Comparison of ENCODE assay signal across 8 mouse cellular contexts in the genomic region with DNA sequence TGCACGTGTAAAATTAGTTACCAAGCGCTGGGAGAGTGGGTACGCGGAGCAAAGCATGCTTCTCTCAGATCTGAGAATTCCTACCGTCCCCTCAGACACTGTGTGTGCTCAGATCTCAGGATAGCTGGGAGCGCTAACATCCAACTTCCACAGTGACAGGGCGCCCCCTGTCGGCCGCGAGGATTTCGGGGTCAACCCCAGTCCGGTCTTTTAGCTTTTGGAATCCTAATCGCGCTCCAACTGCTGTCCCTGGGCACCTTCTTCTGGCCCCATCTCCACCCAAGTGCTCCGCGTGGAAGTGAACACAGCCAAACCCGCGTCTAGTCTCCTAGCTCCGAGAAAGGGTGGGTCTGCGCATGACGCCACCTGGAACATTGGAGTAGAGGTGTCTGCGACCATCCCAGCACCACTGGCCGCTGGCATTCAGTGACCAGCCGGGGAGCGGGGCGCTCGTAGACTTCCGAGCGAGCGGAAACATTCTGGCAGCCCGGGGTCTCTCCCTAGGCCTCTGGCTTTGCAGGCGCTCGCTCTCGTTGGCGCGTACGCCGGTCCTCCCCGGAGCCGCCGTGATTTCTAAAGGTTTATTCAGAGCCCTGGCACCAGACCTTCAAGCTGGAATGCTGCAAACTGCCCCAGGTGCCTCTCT. TPM values are rescaled to one million over a fixed set of nuclear protein-coding genes. Genes with fewer than 3 reads are reported as not detected.
A peak's percentile ranks its signal among the peaks of the same experiment; 100 is the strongest.
DNase-seq lines count a peak whose midpoint lies in the region; ATAC-seq and TF ChIP-seq lines count a peak whose summit lies in the region.
"Had no signal": no experiment of that assay in that cellular context is flagged by ENCODE, and none has a peak within 500 bp of the region (broad histone marks: within the 10 kb centered on the region; RNA-seq: fewer than 3 reads in every experiment).

No protein-coding gene starts in this region.

- H3K79me3 ChIP-seq in C2C12 (ENCODE audit: low read depth) = peaks cover 2% of the 10 kb centered on the region

- peaks cover 12% of the 10 kb centered on the region for H3K27me3 ChIP-seq in C2C12 (ENCODE audit: control insufficient read depth, insufficient read depth, insufficient read length)
- peaks cover 97% of the 10 kb centered on the region for H3K27me3 ChIP-seq in embryonic facial prominence, embryonic 12.5 days
- peaks cover 96% of the 10 kb centered on the region for H3K27me3 ChIP-seq in heart, postnatal 0 days (ENCODE audit: control insufficient read depth, insufficient read depth, low read length)
- H3K27me3 ChIP-seq in stomach, embryonic 14.5 days (ENCODE audit: control insufficient read depth, insufficient read depth, low read length) = peaks cover 51% of the 10 kb centered on the region

- H3ac ChIP-seq in C2C12 (ENCODE audit: control insufficient read depth, insufficient read length, low read depth) = peak overlapping the region; percentile 30

- H3K4me1 ChIP-seq in embryonic facial prominence, embryonic 12.5 days = peaks cover 8% of the 10 kb centered on the region; the same call in 1 of the 2 replicates
- no peaks in the 10 kb centered on the region; the same call in 1 of the 2 replicates for H3K4me1 ChIP-seq in heart, postnatal 0 days (ENCODE audit: control insufficient read depth, insufficient read depth)
- peaks cover 7% of the 10 kb centered on the region; the same call in 1 of the 2 replicates for H3K4me1 ChIP-seq in stomach, embryonic 14.5 days (ENCODE audit: control insufficient read depth, insufficient read depth, low read length)

- under 1% methylated on average over 41 of the region's 41 CpGs for WGBS in embryonic facial prominence, embryonic 12.5 days
- under 1% methylated on average over 41 of the region's 41 CpGs for WGBS in heart, postnatal 0 days
- WGBS in stomach, embryonic 14.5 days = 1% methylated on average over 41 of the region's 41 CpGs

- DNase-seq in adrenal gland, adult (ENCODE audit: inconsistent age in 2 of 2, low spot score in 1 of 2) = peak; percentile 70 to 94
- peak; percentile 30 for DNase-seq in heart, postnatal 0 days (ENCODE audit: low spot score)
- peak; percentile 61 to 92 for DNase-seq in kidney, postnatal 36 days

- TF ChIP-seq CTCF in C2C12 (IDR thresholded peaks at IDR 0.05; ENCODE audit: control insufficient read depth, insufficient read depth, insufficient read length) = peak; percentile 75
- peak; percentile 56 for TF ChIP-seq CTCF in heart, postnatal 0 days (IDR thresholded peaks at IDR 0.05; ENCODE audit: low read depth)

- no peak overlapping the region for H3K27ac ChIP-seq in embryonic facial prominence, embryonic 12.5 days
- H3K27ac ChIP-seq in heart, postnatal 0 days (ENCODE audit: low read depth) = no peak overlapping the region
- no peak overlapping the region for H3K27ac ChIP-seq in stomach, embryonic 14.5 days (ENCODE audit: low read length)

- no peak for ATAC-seq in embryonic facial prominence, embryonic 12.5 days (ENCODE audit: insufficient number of reproducible peaks, insufficient read depth, low FRiP score, low TSS enrichment)
- no peak; the same call in 1 of the 2 replicates for ATAC-seq in heart, postnatal 0 days (ENCODE audit: insufficient read depth, low read depth)
- peak; percentile 30; the same call in 1 of the 2 replicates for ATAC-seq in megakaryocyte, adult 5-6 weeks (ENCODE audit: poor library complexity, severe bottlenecking)
- peak; percentile 29; the same call in 1 of the 2 replicates for ATAC-seq in stomach, embryonic 14.5 days (ENCODE audit: insufficient number of reproducible peaks, insufficient read depth, low FRiP score, low read depth)

- H3K9ac ChIP-seq in embryonic facial prominence, embryonic 12.5 days = no peak overlapping the region
- H3K9ac ChIP-seq in heart, postnatal 0 days (replicated peaks; ENCODE audit: low read depth, low read length) = no peak overlapping the region
- no peak overlapping the region for H3K9ac ChIP-seq in stomach, embryonic 14.5 days (replicated peaks; ENCODE audit: low read depth, low read length)

- peaks cover 6% of the 10 kb centered on the region for H3K36me3 ChIP-seq in C2C12 (ENCODE audit: control insufficient read depth, insufficient read depth)
- no peaks in the 10 kb centered on the region for H3K36me3 ChIP-seq in embryonic facial prominence, embryonic 12.5 days
- no peaks in the 10 kb centered on the region for H3K36me3 ChIP-seq in heart, postnatal 0 days (replicated peaks; ENCODE audit: control insufficient read depth, insufficient read depth, low read length)
- no peaks in the 10 kb centered on the region; the same call in 1 of the 2 replicates for H3K36me3 ChIP-seq in stomach, embryonic 14.5 days (ENCODE audit: control insufficient read depth, insufficient read depth, low read length)

- H3K4me2 ChIP-seq in embryonic facial prominence, embryonic 12.5 days (replicated peaks) = peak overlapping the region; percentile 37
- H3K4me2 ChIP-seq in heart, postnatal 0 days (ENCODE audit: low read depth, low read length) = peak overlapping the region; percentile 51
- H3K4me2 ChIP-seq in stomach, embryonic 14.5 days (replicated peaks; ENCODE audit: low read depth, low read length) = peak overlapping the region; percentile 45

- no peaks in the 10 kb centered on the region for H3K9me3 ChIP-seq in embryonic facial prominence, embryonic 12.5 days
- no peaks in the 10 kb centered on the region for H3K9me3 ChIP-seq in heart, postnatal 0 days (replicated peaks; ENCODE audit: control insufficient read depth, low read length)
- no peaks in the 10 kb centered on the region for H3K9me3 ChIP-seq in stomach, embryonic 14.5 days (ENCODE audit: control insufficient read depth, low read depth, low read length)

- no peak overlapping the region for H3K4me3 ChIP-seq in C2C12 (ENCODE audit: insufficient read depth, poor library complexity, severe bottlenecking)
- H3K4me3 ChIP-seq in embryonic facial prominence, embryonic 12.5 days = peak overlapping the region; percentile 23
- H3K4me3 ChIP-seq in heart, postnatal 0 days (ENCODE audit: low read depth, low read length) = peak overlapping the region; percentile 36
- peak overlapping the region; percentile 25 for H3K4me3 ChIP-seq in stomach, embryonic 14.5 days (ENCODE audit: low read depth, low read length)

- peaks cover 9% of the 10 kb centered on the region for H3K79me2 ChIP-seq in C2C12 (ENCODE audit: control insufficient read depth, insufficient read depth)

- no peak for TF ChIP-seq EP300 in heart, postnatal 0 days (IDR thresholded peaks at IDR 0.05; ENCODE audit: low read depth)

TF ChIP-seq in C2C12, 6 proteins besides CTCF, POLR2A, EP300 and RAD21:
- TF ChIP-seq MYOD1 (IDR thresholded peaks at IDR 0.05; ENCODE audit: control insufficient read depth, insufficient read length, low read depth) (no peak), CEBPB (IDR thresholded peaks at IDR 0.05; ENCODE audit: low read depth) (no peak), USF1 (IDR thresholded peaks at IDR 0.05; ENCODE audit: low read depth) (no peak), MAX (IDR thresholded peaks at IDR 0.05) (no peak), FOSL1 (IDR thresholded peaks at IDR 0.05; ENCODE audit: insufficient read depth, low read length, poor library complexity, severe bottlenecking) (no peak), MYOG (IDR thresholded peaks at IDR 0.05; ENCODE audit: control insufficient read depth, extremely low read depth, insufficient read length) (no peak)

RNA-seq across cellular contexts. Expression of a gene that starts 1.8 kb away (rescaled TPM):
- 3.6 TPM for polyA plus RNA-seq in C2C12 (2012; fragmentation: generic; extraction: Trizol)
- 0.99 and 1.0 TPM in 2 replicates for polyA plus RNA-seq in embryonic facial prominence, embryonic 12.5 days (2016; fragmentation: Nextera tagmentation; extraction: Ambion mirVana)
- not detected in 2 replicates for total RNA-seq in heart, postnatal 0 days (2014; rRNA removed; ENCODE audit: low replicate concordance)
- not detected in 2 replicates for polyA plus RNA-seq in heart, postnatal 0 days (2015; fragmentation: Nextera tagmentation; extraction: Ambion mirVana)
- not detected in 2 replicates for total RNA-seq in megakaryocyte, adult 5-6 weeks (2015)
- not detected in 2 replicates for total RNA-seq in megakaryocyte, adult 5-6 weeks (2017)
- polyA plus RNA-seq in stomach, embryonic 14.5 days (2014; fragmentation: Nextera tagmentation; extraction: Ambion mirVana) = 18.2 and 20.4 TPM in 2 replicates
- polyA plus RNA-seq: gonadal fat pad, adult 2 months had no signal

Comparison
In these comparisons a context has a peak if more than half of its experiments do, and no peak if none do; other contexts are left out.
1. DNase-seq: peak in every context shown above with its lines; median percentile 82 in adrenal gland, adult; 76 in kidney, postnatal 36 days; 30 in heart, postnatal 0 days.
2. ATAC-seq: peak in megakaryocyte, adult 5-6 weeks (single experiment) and stomach, embryonic 14.5 days (single experiment); none in embryonic facial prominence, embryonic 12.5 days (single experiment) and heart, postnatal 0 days (single experiment).
3. Peak in every context shown above with its lines, with median percentiles within 50 percentile points of each other: H3K4me2 ChIP-seq.